Mouse (Mus musculus) ES-Bruce4 (cell line): Measurements from ENCODE around the gene Polg2.

ENCODE experiments used
- CTCF ChIP-seq: IDR thresholded peaks from one replicate; pipeline ENCODE4 v1.8.1; 2011; ENCODE audit warnings: low read depth, low read length
- EP300 ChIP-seq: IDR thresholded peaks from 2 replicates; pipeline ENCODE4 v1.6.1; 2011; ENCODE audit warnings: low read depth, low read length; ENCODE audit not compliant: insufficient read depth
- POLR2A ChIP-seq: IDR thresholded peaks from one replicate; pipeline ENCODE4 v1.8.1; 2011; ENCODE audit warnings: low read length; ENCODE audit not compliant: insufficient read depth

- TF ChIP-seq CTCF, result no peak
- no peak for TF ChIP-seq EP300
- no peak for TF ChIP-seq POLR2A
Observed at GRCm38 (mm10) chr11:106789649-106790048, 10.3 kb upstream of the Polg2 start.
